Mouse (Mus musculus) CH12F3 (cell line): ENCODE data around the gene Itgax.

ENCODE experiments used
- in situ Hi-C: fragments of 300-500 bp; cut with MboI; formaldehyde crosslinking; loops from 2 replicates; pipeline ENCODE4 v1.14.3; 2020; ENCODE audit warnings: low sequenced_read_pairs

The Itgax gene

DNA sequence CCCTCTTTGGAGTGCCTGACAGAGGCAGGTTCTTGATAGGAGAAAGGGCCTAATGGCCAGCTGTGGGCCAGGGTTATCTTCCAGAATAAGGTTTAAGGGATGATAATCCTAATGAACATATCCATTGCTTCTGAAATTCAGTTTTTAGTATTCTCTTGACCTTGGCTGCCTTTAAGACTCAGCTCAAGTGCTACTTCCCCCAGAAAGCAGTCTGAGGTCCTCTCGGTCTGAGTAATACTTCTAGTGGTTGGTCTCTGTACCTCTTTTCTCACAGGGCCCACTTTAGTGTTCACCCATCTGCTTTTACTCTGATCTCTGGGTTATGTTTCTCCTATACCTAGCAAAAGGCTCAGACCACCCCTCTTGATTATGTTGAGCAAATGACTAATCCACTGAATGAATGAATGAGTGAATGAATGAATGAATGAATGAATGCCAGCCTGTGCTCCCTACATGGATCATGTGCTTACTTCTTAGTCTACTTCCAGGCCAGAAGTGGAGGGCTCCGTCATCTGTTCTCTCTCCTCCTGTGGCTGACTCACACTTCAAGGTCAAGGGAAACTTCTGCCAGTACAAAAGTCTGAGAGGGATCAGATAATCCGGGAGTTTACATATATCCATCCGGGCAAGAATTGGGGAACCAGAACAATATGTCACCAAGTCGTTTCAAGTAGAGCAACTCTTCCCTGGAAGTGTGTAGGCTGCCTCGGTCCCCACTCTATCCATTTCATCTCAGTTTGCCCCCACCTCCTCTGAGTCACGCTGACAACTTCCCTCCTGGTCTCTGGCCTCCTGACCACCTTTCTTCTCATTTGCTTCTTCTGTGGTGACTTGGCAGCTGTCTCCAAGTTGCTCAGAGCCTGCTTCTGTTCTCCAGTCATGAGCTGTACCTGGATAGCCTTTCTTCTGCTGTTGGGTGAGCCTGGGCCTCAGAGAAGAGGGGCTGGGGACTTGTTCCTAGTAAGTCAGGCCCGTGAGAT, at the start of gene Itgax:
Gene Itgax, plus strand, starts transcription at position 807 of the 980 bp plus-strand sequence.
- in situ Hi-C loops = no loop called here

DNA sequence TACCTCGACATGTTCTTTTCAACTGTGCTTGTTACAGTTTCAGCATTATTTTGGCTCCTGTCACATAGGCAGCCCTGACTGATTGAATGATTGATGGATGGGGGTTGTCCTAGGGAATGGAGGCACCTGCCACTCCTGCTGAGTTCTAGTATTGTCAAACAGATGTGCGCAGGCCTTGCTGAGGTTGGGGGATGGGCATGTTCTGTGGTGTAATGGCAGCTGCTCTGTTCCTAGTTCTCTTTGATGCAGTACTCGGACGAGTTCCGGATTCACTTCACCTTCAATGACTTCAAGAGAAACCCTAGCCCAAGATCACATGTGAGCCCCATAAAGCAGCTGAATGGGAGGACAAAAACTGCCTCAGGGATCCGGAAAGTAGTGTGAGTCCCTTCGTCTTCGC, 49.3 kb upstream of the Itgax start:
- in situ Hi-C loops = no loop called here

DNA sequence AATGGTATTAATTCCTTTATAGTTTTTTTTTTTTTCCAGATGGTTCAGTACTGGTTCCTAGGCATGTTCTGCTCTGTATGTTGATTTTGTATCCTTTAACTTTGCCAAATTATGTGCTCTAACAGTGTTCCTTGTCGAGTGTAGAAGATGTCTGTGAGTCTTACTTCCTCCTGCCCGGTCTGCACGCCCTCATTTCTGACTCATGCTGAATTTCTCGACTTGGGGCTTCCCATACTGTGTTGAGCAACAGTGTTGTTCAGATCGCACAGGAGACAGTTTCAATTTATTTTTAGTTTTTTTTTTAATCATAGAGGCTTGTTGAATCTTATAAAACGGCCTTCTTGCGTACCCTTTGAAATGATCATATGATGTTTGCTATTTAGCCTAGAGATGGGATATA, 40.2 kb upstream of the Itgax start:
- in situ Hi-C loops = no loop called here

DNA sequence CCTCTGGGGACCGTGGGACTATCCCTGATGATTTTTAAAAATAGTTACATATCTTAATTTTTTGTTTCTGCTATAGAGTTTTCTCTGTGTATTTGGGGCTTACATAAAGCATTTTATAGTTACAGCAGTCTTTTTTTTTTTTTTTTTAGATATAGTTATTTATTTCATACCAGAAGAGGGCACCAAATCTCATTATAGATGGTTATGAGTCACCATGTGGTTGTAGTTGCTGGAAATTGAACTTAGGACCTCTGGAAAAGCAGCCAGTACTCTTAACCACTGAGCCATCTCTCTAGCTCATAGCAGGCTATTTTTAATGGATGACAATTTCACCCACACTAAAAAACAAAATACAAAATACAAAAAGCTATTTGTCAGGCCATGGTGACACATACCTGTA, 31.2 kb upstream of the Itgax start:
- in situ Hi-C loops = no loop called here

DNA sequence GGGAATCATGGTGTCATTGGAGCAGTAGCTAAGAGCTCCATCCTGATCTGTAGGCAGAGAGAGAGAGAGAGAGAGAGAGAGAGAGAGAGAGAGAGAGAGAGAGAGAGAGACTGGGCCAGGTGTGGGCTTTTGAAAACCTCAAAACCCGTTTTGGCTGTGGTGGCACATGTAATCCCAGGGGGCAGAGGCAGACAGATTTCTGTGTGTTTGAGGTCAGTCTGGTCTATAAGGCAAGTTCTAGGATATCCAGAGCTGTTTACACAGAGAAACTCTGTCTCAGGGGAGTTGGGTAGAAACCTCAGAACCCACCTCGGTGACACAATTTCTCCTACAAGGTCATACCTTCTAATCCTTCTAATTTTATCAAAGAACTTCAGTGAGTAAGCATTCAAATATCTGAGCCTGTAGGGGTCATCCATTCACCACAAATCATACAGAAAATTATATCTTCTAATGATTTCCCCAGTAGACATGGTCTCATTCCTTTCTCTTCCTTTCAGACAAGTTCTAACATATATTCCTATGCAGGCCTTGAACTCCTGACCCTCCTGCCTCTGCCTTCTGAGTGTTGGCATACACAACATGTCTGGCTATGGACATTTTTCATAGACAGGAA, 28.5 kb upstream of the Itgax start:
- in situ Hi-C loops = loop anchor here (10.0 kb wide), 1 partner anchor 104 kb away; the partner anchor contains the start of gene Cox6a2

DNA sequence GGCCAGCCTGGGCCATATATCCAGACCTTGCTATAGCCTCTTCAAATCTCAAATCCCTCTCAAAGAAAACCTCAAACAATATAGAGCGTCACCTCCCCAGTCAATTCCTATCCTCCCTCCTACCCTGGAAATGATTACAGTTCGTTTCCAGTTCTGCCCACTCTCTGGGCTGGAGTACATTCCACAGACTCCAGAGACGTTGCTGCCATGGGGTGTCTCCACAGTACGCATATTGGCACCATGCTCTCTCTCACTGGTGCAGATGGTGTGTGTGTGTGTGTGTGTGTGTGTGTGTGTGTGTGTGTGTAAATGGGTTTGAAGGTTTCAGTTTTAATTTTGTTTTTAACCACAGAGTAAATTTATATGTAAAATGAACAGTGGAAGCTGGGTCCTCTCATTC, 24.1 kb upstream of the Itgax start:
- in situ Hi-C loops = loop anchor here (10.0 kb wide), 1 partner anchor 100 kb away; the partner anchor contains the start of gene Cox6a2

DNA sequence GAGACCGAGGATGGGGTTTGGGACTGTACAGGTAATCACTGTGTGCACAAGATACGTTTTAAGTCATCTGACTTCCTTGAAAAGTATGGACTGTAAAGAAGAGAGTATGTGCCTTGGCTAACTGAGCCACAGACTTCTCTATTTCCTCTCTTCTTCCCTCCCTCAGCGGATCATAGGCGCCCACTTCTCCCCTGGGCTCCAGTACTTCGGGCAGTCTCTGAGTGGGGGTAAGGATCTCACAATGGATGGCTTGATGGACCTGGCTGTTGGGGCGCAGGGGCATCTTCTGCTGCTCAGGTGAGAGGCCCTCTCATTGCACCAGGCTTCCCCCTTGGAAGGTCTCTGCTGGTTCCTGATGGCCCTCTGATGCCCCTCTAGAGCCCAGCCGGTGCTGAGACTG, 21.9 kb upstream of the Itgax start:
- in situ Hi-C loops = loop anchor here (10.0 kb wide), 1 partner anchor 97 kb away; the partner anchor contains the start of gene Cox6a2

DNA sequence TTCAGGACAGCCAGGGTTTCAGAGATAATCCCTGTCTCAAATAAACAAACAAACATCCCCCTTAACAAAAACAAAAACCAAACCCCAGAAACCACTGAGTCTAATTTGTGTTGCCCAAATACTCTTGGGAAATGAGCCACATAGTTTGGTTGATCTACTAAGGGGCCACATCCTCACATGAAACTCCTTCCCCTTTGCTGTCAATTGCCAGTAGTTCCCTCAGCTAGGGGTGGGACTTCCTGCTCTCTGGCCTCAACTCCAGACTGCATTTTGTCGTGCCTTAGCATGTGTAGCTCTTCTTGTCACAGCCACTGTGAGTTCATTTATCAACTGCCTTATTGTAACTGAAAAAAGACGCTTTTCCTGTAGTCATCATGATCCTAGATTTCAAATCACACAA, 19.0 kb upstream of the Itgax start:
- in situ Hi-C loops = no loop called here

DNA sequence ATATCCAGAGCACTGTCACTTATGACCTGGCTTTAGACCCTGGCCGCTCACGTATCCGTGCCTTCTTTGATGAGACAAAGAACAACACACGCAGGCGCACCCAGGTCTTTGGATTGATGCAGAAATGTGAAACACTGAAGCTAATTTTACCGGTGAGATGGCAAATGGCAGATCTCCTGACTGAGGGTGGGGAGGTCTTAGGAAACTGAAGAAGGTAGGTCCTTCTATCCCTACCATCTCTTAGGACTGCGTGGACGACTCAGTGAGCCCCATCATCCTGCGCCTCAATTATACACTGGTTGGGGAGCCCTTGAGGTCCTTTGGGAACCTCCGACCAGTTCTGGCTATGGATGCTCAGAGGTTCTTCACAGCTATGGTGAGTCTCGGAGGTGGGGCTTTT, 17.2 kb upstream of the Itgax start:
- in situ Hi-C loops = no loop called here

DNA sequence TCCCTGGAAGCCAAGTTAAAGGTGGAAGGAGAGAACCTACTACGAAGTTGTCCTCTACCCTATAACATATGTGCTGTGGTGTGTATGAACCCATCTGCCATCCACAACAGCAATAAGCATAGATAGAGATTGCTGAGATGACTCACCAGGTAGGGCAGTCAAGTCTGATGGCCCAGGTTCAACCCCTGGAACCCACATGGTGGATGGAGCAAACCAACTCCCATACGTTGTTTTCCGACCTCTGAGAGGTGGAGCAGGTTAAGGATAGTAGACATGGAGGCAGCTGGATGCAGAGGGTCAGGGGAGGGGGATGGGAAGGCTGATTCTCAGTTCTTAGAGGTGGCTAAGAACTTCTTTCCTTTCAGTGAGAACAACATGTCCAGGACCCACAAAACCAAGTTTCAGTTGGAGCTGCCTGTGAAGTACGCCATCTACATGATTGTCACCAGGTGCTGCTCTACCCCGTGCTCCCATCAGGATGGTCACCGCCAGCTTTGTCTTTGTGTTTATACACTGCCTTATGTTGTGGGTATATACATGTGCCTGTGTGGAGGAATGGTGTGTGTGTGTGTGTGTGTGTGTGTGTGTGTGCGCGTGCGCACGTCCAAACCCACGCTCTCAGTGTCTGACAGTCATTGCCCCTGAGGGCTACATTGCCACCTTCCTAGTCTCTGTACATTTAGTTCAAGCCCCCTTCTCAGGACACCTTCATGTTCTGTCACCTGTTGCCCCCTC, 14.8 kb upstream of the Itgax start:
- in situ Hi-C loops = no loop called here

DNA sequence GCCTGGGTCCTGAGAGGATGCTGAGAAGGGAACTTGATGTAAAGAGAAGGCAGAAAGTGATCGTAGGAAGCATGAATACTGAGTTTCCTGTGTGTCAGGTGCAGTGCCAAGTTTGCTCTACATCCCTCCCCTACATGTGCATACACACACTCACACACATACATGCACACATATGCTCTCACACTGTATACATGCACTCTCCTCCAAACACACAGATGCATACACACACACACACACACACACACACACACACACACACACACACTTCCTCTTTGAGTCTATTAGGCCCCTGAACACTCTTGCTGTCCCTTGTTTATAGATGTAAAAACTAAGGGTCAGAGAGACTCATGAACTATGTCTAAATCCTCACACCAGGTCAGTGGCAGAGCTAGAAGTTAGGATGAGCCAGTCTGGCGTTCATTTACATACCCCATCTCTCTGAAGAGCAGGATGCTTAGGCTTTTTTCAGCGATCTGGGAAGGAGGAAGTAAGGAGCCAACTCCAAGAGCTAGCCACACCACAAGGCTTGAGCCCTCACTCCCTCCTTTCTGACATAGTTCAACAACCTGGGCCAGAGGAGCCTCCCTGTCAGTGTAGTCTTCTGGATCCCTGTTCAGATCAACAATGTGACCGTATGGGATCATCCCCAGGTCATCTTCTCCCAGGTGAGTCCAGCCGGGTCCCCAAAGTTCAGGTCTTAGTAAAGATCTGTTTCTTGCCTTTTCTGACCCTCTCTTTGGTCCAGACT, 14.0 kb upstream of the Itgax start:
- in situ Hi-C loops = no loop called here

DNA sequence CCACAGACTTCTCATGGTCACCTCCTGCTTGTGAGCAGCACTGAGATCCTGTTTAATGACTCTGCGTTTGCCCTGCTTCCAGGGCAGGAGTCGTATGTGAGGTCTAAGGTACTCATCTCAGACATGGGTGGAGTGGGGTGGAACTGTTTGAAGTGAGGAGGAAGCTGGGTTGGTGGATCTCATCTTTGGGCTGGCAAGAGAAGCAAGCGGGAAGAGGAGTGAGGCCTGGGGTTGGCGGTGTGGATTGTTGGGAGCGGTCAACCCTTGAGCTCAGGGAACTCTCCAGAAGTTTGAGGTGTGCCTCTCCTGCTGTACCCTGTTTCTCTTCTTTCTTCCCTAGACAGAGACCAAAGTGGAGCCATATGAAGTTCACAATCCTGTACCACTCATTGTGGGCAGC, 13.0 kb upstream of the Itgax start:
- in situ Hi-C loops = no loop called here

DNA sequence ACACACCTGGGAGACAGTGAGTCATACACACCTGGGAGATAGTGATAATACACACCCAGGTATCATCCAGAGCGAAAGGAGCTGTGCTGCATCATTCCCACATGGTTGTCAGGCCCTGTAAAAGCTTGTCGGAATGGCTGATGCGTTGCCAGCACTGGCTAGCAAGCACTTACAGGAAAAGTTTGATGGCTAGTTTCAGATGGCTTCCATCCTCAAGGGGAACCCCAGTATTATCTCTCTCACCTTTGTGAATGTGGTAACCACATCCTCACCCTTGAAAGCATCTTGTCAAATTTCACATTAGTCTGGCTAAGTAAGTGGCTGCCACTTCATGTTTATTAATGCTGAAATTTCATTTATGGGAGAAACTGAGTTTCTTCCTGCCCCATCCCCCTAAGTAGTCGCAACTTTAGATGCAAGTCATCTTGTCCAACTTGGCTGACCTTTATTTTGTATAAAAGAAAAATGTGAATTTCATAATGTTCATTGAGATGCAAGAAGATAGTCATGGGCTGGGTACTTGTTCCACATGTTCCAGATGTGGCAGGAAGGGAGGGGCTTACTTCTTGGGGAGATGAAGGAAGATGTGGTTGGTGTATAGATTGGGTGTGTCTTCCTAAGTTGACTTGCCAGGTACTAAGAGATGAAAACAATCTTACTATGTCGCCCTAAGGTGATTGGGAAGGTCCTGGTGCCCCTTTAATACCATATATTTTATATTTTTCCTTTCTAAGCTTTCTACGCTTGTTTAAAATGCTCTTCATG, 9.4 kb upstream of the Itgax start:
- in situ Hi-C loops = no loop called here

DNA sequence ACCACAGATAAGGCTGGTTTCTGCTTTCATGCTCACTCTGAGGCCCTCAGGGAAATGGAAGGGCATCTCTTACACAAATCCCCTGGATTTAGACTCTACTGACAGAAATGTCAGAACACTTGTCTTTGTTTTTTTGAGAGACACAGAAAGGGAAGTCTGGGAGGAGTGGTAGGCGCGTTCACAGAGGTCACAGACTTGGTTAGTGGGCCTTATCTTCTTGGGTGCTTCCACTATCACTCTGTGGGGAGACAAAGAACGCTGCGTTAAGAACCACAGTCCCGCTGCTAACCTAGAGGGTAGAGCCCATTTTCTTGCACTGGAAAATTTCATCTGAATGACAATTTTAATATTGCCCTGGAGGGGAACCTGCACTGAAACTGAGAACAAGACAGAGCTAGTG, 2.8 kb downstream of the Itgax start:
- in situ Hi-C loops = no loop called here

DNA sequence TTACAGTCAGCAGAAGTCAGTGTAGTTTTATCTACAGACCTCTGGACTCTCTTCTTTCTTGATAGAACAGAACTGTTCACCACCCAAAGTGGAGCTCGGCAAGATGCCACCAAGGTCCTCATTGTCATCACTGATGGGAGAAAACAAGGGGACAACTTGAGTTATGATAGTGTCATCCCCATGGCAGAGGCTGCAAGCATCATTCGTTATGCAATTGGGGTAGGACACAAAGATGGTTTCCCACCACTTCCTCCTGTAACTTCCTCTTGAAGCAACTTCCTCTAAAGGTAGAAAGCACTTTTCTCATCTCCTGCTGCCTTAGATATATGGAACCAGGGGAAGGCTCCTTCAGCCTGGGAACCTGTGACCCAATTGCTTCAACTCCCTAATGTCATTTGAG, 4.2 kb downstream of the Itgax start:
- in situ Hi-C loops = no loop called here

DNA sequence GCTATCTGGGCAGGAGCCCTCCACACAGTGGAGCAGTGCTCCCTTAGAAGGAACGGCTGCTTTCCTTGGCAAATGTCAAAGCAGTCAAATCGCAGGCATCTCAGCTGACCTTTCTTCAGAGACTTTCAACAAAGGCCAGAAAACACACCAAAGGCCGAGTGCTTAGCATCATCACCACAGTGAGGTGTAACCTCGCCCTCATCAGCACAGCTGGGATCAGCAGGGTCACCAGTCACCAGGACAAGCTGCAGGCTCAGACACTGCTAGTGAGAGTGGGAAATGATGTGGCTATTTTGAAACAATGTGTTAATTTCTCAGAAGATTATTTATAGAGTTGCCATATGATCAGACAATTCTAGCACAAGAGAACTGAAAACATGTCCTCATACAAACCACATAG, 7.6 kb downstream of the Itgax start:
- in situ Hi-C loops = no loop called here

DNA sequence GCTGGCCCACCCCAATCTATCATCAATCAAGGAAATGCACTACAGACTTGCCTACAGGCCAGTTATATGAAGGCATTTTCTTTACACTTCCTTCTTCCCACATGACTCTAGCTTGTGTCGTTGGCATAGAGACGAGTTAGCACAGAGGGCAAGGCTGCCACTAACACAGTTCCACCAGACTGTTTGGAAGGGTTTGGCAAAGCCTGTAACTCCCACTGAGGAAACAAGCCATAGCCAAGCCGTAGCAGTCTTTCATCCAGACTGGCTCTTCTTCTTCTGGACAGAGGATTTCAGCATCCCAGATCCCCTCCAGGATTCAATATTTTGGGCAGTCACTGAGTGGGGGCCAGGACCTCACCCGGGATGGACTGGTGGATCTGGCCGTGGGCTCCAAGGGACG, 10.3 kb downstream of the Itgax start:
- in situ Hi-C loops = no loop called here

DNA sequence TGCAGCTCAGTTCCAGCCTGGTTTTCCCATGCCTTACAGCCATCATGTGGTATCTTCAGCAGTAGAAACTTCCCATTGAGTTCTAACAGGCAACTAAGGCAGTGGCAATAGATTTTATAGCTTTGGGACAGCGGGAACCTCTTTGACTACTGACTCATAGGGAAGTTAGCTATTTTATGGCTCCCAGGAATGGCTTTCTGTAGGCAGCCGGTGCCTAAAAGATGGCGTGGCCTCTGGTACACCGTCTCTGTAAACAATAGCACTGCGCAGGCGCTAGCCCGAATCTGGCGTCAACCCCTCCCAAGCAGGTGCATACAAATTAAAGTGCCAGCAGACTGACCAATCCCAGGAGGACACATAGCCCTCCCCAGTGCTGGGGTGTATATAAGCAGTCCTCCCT, 21.6 kb downstream of the Itgax start:
- in situ Hi-C loops = no loop called here

DNA sequence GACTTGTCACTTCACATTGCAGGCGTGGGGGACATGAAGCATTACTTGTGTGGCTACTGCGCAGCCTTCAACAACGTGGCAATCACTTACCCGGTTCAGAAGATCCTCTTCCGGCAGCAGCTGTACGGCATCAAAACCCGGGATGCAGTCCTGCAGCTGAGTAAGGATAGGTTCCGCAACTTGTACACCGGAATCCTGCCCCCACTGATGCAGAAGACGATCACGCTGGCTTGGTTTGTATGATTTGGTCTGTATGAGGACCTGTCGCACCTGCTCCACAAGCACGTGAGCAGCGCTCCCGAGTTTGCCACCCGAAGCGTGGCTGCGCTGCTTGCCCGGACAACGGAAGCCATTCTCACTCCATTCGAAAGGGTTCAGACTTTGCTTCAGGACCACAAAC, 24.7 kb downstream of the Itgax start, which contains the start of gene Itgad:
Gene Itgad, plus strand, starts transcription at position 301 of the 400 bp plus-strand sequence.
- in situ Hi-C loops = no loop called here

DNA sequence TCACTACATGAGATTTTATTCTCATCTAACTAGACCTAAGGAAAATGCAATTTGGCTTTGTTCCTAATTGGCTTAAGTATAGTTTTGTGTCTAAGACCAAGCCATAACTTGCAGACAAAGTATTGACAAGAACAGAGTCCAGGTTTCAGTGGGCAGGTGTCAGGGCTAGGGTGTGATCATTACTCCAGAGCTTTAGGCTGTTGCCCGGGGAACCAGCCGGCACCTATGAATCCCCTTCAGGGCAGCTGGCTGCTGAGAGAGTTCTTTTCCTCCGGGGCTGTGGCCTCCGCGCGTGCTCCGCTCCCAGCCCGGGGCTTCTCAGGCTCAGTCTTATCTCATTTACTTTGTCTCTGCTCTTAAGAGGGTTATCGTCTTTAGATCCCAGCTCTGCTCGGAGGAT, 25.6 kb downstream of the Itgax start:
- in situ Hi-C loops = no loop called here
